43 mouse cellular contexts compared by ENCODE assay signal in the genomic region with DNA sequence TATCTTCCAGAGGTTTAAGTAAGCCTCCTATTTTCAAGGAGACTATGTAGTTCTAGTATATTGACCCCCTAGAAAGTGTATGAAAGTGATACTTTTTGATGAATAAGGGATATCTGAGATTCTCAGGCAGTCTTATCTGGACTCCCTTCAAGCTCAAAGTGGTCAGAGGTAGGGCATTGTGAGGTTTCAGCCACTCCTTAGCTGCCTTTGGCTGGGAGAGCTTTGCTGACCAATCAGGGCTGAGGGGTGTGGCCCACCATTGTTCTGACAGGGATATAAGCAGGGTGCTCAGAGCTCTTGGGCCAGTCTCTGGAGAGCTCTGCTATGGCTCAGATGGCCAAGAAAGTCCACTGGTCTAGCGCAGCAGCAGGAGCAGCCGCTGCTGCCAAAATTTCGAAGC. TPM values are rescaled to one million over a fixed set of nuclear protein-coding genes. Genes with fewer than 3 reads are reported as not detected.
"Had no signal": no experiment of that assay in that cellular context is flagged by ENCODE, and none has a peak within 500 bp of the region (broad histone marks: within the 10 kb centered on the region; RNA-seq: fewer than 3 reads in every experiment).

A gene (plus strand): TSS at position 301 of the 400 bp plus-strand sequence.

- H3K4me1 ChIP-seq: heart, embryonic 10.5 days; heart, embryonic 12.5 days; heart, embryonic 13.5 days; heart, embryonic 15.5 days; hindbrain, embryonic 10.5 days; hindbrain, embryonic 12.5 days; hindbrain, embryonic 13.5 days; hindbrain, embryonic 15.5 days; intestine, embryonic 15.5 days; kidney, embryonic 15.5 days had no signal

- DNase-seq: heart, postnatal 10 days; heart, postnatal 14 days; heart, postnatal 36 days; heart, postnatal 4 days; kidney, adult 11 months; kidney, adult 18-20 months; kidney, adult 2 months; kidney, adult 8-10 months; kidney, adult 9 months; kidney, postnatal 10 days; kidney, postnatal 14 days; kidney, postnatal 25 days; kidney, postnatal 36 days; kidney, postnatal 4 days; layer of hippocampus, adult 9-11 months; layer of hippocampus, postnatal 36 days had no signal

- H3K27ac ChIP-seq: heart, embryonic 10.5 days; heart, embryonic 13.5 days; heart, embryonic 15.5 days; hindbrain, embryonic 10.5 days; hindbrain, embryonic 12.5 days; hindbrain, embryonic 13.5 days; hindbrain, embryonic 14.5 days; hindbrain, embryonic 15.5 days; hindbrain, postnatal 0 days; intestine, embryonic 15.5 days; kidney, embryonic 15.5 days; kidney, postnatal 0 days; layer of hippocampus, adult 2 months had no signal

- H3K4me3 ChIP-seq: heart, embryonic 10.5 days; heart, embryonic 12.5 days; heart, embryonic 13.5 days; heart, embryonic 15.5 days; hindbrain, embryonic 10.5 days; hindbrain, embryonic 12.5 days; hindbrain, embryonic 13.5 days; hindbrain, embryonic 15.5 days; intestine, embryonic 15.5 days; kidney, embryonic 15.5 days; layer of hippocampus, adult 2 months had no signal

- H3K27me3 ChIP-seq: heart, embryonic 12.5 days; heart, embryonic 13.5 days; heart, embryonic 15.5 days; hindbrain, embryonic 12.5 days; hindbrain, embryonic 13.5 days; hindbrain, embryonic 15.5 days; intestine, embryonic 15.5 days; kidney, embryonic 15.5 days had no signal

- H3K36me3 ChIP-seq: heart, embryonic 10.5 days; heart, embryonic 12.5 days; heart, embryonic 13.5 days; heart, embryonic 15.5 days; hindbrain, embryonic 10.5 days; hindbrain, embryonic 12.5 days; hindbrain, embryonic 13.5 days; hindbrain, embryonic 15.5 days; intestine, embryonic 15.5 days; kidney, embryonic 15.5 days had no signal

RNA-seq across cellular contexts. Expression of the gene that starts here (rescaled TPM):
- polyA plus RNA-seq: heart, embryonic 10.5 days; heart, embryonic 11.5 days; heart, embryonic 12.5 days; heart, embryonic 13.5 days; heart, embryonic 14.5 days; heart, embryonic 15.5 days; heart, embryonic 16.5 days; heart, postnatal 0 days; hindbrain, embryonic 10.5 days; hindbrain, embryonic 11.5 days; hindbrain, embryonic 12.5 days; hindbrain, embryonic 13.5 days; hindbrain, embryonic 14.5 days; hindbrain, embryonic 15.5 days; hindbrain, embryonic 16.5 days; hindbrain, postnatal 0 days; inflammation-experienced regulatory T-cells, adult 6 months; intestine, embryonic 14.5 days; intestine, embryonic 15.5 days; intestine, embryonic 16.5 days; intestine, postnatal 0 days; kidney, adult 2 months; kidney, embryonic 14.5 days; kidney, embryonic 15.5 days; kidney, embryonic 16.5 days; kidney, postnatal 0 days; large intestine, adult 2 months had no signal
